Mouse (Mus musculus) spleen, adult 18-20 months (tissue): ENCODE results near the gene Dpy19l3.

Experiments
- DNase-seq, 2 experiments: peaks; one replicate each; pipeline ENCODE4 v3.0.0; 2022; ENCODE audit warnings: mixed read lengths in 2 of 2

Gene Dpy19l3

GRCm38 (mm10) chr7:35687229-35687628 is 67.0 kb downstream of the Dpy19l3 start:
- DNase-seq, result no peak

- DNase-seq, result peak in 1 of 2 experiments; percentile 52
These were observed 67.5 kb downstream of the Dpy19l3 start for GRCm38 (mm10) chr7:35686756-35687155.

GRCm38 (mm10) chr7:35686216-35686615 is 68.0 kb downstream of the Dpy19l3 start:
- DNase-seq, result no peak

- no peak for DNase-seq
These were observed 70.7 kb downstream of the Dpy19l3 start for GRCm38 (mm10) chr7:35683409-35684122.

- DNase-seq, result no peak
These were observed 72.7 kb downstream of the Dpy19l3 start for GRCm38 (mm10) chr7:35681559-35681958.

DNA sequence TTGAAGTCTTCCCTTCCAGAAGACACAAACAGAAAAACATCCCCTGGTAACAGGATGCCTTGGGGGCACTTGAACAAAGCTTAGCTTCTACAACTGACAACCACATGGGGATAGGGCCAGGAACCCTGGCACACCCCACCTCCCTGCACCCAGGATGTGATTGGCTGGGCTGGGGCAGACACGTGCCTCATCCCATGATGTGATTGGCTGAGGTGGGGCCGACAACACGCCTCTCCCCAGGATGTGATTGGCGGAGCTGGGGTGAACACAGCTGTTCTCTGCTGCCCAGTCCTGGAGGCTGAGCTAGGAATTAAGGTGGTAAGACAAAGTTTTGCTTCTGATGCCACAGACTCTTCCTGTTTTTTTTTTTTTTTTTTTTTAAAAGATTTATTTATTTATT is 75.3 kb downstream of the Dpy19l3 start:
- DNase-seq, result no peak

DNA sequence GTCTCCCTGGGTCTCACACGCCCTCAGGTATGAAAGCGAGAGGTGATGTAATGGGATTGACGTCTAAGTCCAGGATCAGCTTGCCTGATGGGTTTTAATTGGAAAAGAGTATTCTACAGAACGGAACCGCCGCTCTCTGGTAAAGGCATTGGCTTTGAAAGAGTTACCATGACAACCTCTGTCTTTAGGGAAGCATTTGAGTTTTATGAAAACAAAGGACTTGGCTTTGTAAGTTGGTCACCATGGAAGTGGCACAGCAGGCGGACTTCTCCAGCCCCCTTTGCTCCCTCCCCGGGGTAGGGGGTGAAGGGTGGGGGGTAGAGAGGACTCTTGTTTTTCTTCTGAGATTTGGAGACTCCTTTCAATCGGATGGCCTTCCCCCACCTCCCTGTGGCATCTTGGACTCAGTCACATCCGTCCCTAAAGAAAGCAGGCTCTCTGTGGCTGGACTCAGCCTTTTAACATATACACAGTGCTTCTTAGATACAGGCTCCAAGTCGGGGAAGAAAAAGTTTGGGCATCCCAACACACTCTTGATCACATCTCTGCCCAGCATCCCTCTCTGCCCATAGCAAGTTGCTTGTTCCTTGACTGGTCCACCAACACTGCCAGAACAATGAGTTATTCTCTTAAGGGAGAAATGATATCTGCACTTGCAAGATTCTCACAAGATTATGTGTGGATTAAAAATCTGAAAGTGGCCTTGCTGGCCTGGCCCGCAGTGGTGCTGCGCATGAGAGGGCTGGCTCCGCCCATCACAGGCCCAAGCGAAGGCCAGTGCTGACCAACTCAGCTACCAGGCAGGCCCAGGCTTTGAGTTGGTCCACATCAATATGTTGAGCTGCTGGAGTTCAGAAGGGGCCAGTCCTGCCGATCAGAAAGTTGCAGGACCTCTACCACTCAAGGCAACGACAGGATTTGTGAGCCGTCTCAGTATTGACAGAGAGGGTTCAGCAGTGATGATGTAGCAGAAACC is 85.9 kb downstream of the Dpy19l3 start:
- DNase-seq, result no peak

GRCm38 (mm10) chr7:35663790-35664376 is 90.4 kb downstream of the Dpy19l3 start:
- no peak for DNase-seq

GRCm38 (mm10) chr7:35659173-35659572 is 95.1 kb downstream of the Dpy19l3 start:
- DNase-seq, result peak in 1 of 2 experiments; percentile 47

GRCm38 (mm10) chr7:35657829-35658228 is 96.4 kb downstream of the Dpy19l3 start:
- DNase-seq, result no peak

DNA sequence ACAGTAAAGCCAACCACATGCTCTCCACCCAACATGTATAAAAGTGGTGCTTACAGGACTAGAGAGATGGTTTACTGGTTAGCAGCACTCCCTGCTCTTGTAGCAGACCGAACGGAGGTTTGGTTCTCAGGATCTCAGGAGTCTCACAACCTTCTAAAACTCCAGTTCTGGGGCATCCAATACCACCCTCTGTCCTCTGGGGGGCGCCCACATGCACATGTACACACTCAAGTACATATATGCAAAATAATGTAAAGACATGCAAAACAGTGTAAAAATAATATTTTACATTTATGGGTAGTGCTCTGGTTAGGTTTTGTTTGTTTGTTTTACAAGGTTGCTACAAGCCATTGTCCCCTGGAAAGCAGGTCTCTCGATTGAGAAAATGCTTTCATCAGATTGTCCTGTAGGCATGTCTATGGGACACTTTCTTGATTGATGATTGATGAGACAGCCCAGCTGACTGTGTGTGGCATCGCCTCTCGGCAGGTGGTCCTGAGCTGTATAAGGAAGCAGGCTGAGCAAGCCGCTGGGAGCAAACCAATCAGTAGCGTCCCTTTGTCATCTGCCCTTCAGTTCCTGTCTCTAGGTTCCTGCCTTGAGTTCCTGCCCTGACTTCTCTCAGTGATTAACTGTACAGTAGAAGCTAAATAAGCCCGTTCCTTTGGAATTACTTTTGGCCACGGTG is 102.5 kb downstream of the Dpy19l3 start:
- DNase-seq, result no peak

GRCm38 (mm10) chr7:35650716-35651410 is 103.4 kb downstream of the Dpy19l3 start:
- no peak for DNase-seq

DNA sequence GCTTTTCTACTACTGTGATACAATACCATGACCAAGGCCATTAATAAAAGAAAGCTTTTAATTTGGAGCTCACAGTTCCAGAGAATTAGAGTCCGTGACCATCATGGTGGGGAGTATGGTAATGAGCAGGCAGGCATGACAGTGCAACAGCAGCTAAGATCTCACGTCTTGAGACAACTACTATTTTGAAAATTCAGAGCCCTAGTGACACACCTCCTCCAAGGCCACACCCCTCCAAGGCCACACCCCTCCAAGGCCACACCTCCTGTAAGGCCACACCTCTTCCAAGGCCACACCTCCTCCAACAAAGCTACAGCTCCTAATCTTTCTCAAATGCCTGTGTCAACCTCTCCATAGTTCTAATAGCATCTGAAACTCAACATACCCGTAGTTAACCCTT is 105.2 kb downstream of the Dpy19l3 start:
- DNase-seq, result peak; percentile 40 to 48

- no peak for DNase-seq
These were observed 105.8 kb downstream of the Dpy19l3 start for GRCm38 (mm10) chr7:35648239-35649069.

- DNase-seq, result peak; percentile 88 to 98
These were observed 107.1 kb downstream of the Dpy19l3 start, which contains the start of gene Pdcd5 for GRCm38 (mm10) chr7:35647101-35647698. Gene Pdcd5 (minus strand): TSS chr7:35647521.

- peak in 1 of 2 experiments; percentile 33 for DNase-seq
These were observed 107.8 kb downstream of the Dpy19l3 start for GRCm38 (mm10) chr7:35646317-35647081.

GRCm38 (mm10) chr7:35640072-35640471 is 114.2 kb downstream of the Dpy19l3 start:
- no peak for DNase-seq

DNA sequence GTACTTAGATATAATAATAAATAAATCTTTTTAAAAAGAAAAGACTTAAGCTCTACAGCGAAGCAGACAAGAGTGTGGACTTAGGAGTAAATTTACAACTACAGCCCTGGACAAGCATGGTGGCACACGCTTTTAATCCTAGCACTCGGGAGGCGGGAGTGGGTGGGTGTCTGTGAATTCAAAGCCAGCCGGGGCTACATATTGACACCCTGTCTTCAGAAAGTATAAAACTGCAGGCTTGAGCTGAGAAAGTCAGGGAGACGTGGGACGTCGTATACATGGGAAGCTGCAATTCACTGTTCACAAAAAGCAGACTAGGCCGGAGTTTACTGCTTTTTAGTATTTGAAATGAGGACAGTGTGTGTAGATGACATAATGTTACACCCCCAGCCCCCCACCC is 117.4 kb downstream of the Dpy19l3 start:
- no peak for DNase-seq

DNA sequence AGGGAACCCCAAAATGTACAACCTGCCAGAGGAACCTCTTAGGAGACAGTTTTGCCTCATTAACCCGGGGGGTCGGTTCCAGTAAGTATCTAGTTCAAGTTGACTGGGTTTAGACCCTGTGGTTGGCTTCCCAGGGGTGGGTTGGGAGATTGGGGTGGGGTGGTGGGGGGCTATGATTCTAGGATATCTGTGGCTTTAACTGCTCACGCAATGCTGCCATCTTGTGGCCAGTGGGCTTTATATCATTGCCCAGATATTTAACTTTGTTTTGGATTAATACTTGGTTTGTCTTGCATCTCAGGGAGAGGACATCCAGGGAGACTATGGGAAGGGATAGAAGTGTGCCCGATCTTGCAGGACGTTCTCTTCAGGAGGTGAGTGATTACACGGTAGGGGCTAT is 118.0 kb downstream of the Dpy19l3 start:
- DNase-seq, result peak in 1 of 2 experiments; percentile 31
